Mouse (Mus musculus) testis, adult 2 months (tissue): ENCODE results near the gene Akap9. TPM values are rescaled to one million over a fixed set of nuclear protein-coding genes. Genes with fewer than 3 reads are reported as not detected.
"Not testable (repeated sequence)": the region's sequence is repeated elsewhere in the genome, so short reads cannot be mapped to it uniquely, and the experiment has no call there.

ENCODE experiments used
- H3K27ac ChIP-seq: fragments of 200-500 bp; 2 replicates; pipeline ENCODE4 v1.5.1; 2012; ENCODE audit warnings: low read depth, low read length; ENCODE audit not compliant: control insufficient read depth, insufficient read depth
- H3K27me3 ChIP-seq: fragments of 200-500 bp; 2 replicates; pipeline ENCODE4 v1.6.1; 2012; ENCODE audit warnings: mild to moderate bottlenecking, low read length, moderate library complexity; ENCODE audit not compliant: control insufficient read depth, insufficient read depth
- H3K36me3 ChIP-seq: fragments of 200-500 bp; 2 replicates; pipeline ENCODE4 v1.6.1; 2012; ENCODE audit warnings: mild to moderate bottlenecking, low read length; ENCODE audit not compliant: control insufficient read depth, insufficient read depth
- H3K4me1 ChIP-seq: fragments of 200-500 bp; 2 replicates; pipeline ENCODE4 v1.6.1; 2012; ENCODE audit warnings: low read length; ENCODE audit not compliant: control insufficient read depth, insufficient read depth
- H3K4me3 ChIP-seq: fragments of 200-500 bp; 2 replicates; pipeline ENCODE4 v1.5.1; 2012; ENCODE audit warnings: low read depth, mild to moderate bottlenecking, low read length, moderate library complexity, mixed read lengths; ENCODE audit not compliant: control insufficient read depth
- CTCF ChIP-seq: fragments of 200-500 bp; IDR thresholded peaks from 2 replicates; pipeline ENCODE4 v1.5.1; 2012; ENCODE audit warnings: low read depth, mild to moderate bottlenecking, inconsistent platforms, low read length, moderate library complexity; ENCODE audit not compliant: control insufficient read depth, insufficient read depth, insufficient replicate concordance
- POLR2A ChIP-seq: fragments of 200-500 bp; IDR thresholded peaks from 2 replicates; pipeline ENCODE4 v1.6.1; 2012; ENCODE audit warnings: low read depth, mild to moderate bottlenecking, inconsistent platforms, low read length, moderate library complexity; ENCODE audit not compliant: control insufficient read depth
- polyA plus RNA-seq: library from polyadenylated mRNA; depleted of rRNA; stranded (reverse); fragments of >200 nt; gene quantifications from 2 replicates; pipeline ENCODE4 v1.2.3, GENCODE M21; 2012

The Akap9 gene
- polyA plus RNA-seq, 1 experiment: 11.5 TPM

DNA sequence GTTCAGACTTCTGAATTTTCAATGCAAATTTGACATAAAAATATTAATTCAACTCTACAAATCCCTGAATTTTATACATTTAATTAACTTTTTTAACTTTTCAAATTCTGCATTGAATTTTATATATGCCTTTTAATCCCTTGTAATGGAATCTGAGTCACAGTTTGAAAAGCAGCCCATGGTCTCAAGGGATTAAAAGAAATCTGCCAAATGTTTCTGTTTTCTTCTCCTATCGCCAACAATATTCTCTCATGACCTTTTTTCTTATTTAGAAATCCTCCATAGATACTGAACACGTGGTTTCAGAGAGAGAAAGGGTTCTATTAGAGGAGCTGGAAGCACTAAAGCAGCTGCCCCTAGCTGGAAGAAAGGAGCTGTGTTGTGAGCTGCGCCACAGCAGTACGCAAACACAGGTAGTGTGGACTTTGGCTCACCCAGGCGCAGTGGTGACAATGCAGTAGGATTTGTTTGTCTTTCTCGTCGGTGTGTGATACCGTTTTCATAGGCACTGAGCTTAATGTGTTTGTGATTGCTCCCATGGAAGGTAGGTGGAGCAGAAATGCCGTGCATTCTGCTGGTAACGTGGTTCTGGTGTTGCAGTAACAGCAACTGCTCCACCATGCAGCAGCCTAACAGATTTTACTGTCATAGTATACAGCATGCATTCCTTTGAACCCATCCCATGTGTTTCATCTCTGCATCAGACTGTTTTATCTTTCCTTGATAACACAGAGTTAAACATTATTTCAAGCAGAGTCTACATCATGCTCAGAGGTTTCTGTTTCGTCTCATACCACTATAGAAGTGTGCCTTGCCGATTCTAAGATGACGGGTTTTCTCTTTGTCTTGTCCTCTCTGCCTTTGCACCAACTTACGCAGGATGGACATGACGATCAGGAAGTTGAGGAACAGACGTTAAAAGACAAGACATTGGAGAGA, 76.9 kb downstream of the Akap9 start:
- H3K36me3 ChIP-seq: no peaks in the 10 kb centered on the region; the same call in 1 of the 2 replicates
- H3K4me3 ChIP-seq: no peak overlapping the region
- H3K27ac ChIP-seq: no peak overlapping the region
- TF ChIP-seq POLR2A (no peak), CTCF (no peak)
- no peaks in the 10 kb centered on the region for H3K4me1 ChIP-seq
- H3K27me3 ChIP-seq: no peaks in the 10 kb centered on the region

DNA sequence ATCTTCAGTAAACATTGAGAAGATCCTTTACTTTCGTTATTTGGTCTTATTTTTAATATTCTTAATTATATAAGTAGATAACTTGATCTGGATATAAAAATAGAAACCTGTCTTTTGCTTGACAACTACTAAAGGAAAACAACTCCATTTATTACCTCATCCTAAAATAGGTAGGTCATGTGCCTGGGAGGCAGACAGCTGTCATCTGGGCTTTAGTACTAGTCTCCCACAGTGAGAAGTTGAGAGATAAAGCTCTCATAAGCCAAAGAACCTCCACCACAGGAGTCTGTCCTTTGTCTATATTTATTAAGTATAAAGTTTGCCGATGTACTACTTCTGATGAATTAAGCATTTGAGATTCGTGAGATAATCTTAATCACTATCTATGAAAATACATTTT, 78.8 kb downstream of the Akap9 start:
- TF ChIP-seq CTCF: no peak
- no peak for TF ChIP-seq POLR2A
- Histone ChIP-seq H3K27me3 (no peaks in the 10 kb centered on the region), H3K36me3 (no peaks in the 10 kb centered on the region; the same call in 1 of the 2 replicates), H3K27ac (no peak overlapping the region), H3K4me1 (no peaks in the 10 kb centered on the region), H3K4me3 (no peak overlapping the region)

DNA sequence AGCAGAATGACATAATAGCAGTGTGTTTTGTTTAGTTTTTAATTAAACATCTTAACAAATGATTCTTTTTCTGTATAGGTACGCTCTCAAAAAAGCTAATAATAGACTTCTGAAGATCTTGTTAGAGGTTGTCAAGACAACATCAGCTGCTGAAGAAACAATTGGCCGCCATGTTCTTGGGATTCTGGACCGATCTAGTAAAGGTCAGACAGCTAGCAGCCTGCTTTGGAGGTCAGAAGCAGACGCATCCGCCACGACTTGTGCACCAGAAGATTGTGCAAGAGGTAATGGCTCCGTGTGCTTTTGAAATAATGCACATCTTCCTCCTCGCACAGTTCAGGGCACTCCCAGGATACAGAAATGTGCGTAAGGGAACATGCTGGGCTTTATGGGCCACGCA, 80.4 kb downstream of the Akap9 start:
- Histone ChIP-seq H3K4me3 (no peak overlapping the region), H3K36me3 (no peaks in the 10 kb centered on the region; the same call in 1 of the 2 replicates), H3K27ac (no peak overlapping the region), H3K27me3 (no peaks in the 10 kb centered on the region), H3K4me1 (no peaks in the 10 kb centered on the region)
- TF ChIP-seq POLR2A (no peak), CTCF (no peak)

DNA sequence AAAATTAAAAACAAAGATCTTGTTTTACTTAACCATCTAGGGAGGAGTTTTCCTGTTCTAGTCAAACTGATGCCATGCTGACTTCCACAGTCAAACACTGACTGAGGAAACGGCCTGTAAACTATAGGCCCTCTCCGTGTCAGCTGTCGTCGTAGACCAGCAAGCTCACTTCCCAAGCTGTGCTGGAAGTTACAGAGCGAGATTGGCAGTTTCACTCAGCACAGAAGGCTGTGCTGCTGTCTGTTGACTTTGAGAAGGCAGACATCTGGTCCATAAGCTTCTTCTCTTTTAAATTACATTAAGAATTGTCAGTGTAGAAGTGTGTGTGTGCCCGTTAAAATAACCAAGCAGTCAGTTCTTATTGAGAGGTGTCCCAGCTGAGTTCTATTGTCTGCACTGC, 81.7 kb downstream of the Akap9 start:
- no peak overlapping the region for H3K4me3 ChIP-seq
- TF ChIP-seq POLR2A (no peak), CTCF (no peak)
- no peaks in the 10 kb centered on the region for H3K4me1 ChIP-seq
- H3K36me3 ChIP-seq: no peaks in the 10 kb centered on the region; the same call in 1 of the 2 replicates
- no peak overlapping the region for H3K27ac ChIP-seq
- no peaks in the 10 kb centered on the region for H3K27me3 ChIP-seq

DNA sequence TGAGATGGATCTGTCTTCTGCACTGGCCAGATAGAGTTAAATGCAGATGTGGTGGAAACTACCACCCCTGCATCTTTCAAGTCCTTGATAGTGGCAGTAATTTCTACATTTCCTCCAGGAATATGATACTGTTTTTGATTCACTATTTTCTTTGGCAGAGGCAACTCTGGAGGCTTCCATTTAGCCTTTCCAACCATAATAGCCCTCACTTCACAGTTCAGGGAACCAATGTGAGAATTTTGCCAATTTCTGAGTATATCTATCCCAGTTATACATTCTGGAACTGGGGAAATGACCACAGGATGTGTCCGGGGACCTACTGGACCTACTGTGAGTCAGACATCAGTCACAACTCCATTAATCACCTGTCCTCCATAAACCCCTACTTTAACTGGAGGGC, 89.8 kb downstream of the Akap9 start:
- H3K36me3 ChIP-seq, H3K27ac ChIP-seq, H3K27me3 ChIP-seq, H3K4me1 ChIP-seq, H3K4me3 ChIP-seq: not testable (repeated sequence)

DNA sequence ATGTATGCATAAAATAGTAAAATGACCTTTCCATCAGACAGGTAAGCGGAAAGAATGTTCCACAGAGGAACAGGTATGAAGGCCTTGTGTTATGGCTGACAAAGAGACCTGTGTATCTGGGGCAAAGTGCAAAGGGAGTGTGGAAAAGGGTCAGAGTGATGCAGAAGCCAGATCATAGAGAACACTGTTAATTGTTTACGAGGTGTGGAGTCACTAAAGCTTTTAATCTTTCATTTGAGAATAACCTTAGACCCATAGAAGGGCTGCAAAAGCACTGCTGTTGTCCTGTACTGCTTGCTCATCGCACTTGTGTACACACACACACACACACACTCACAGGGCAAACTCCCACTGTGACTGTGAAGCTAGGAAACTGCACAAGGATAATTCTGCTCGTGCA, 91.5 kb downstream of the Akap9 start:
- Histone ChIP-seq H3K36me3 (no peaks in the 10 kb centered on the region), H3K4me3 (no peak overlapping the region), H3K27me3 (no peaks in the 10 kb centered on the region), H3K4me1 (no peaks in the 10 kb centered on the region; the same call in 1 of the 2 replicates), H3K27ac (no peak overlapping the region)
- TF ChIP-seq POLR2A (no peak), CTCF (no peak)

DNA sequence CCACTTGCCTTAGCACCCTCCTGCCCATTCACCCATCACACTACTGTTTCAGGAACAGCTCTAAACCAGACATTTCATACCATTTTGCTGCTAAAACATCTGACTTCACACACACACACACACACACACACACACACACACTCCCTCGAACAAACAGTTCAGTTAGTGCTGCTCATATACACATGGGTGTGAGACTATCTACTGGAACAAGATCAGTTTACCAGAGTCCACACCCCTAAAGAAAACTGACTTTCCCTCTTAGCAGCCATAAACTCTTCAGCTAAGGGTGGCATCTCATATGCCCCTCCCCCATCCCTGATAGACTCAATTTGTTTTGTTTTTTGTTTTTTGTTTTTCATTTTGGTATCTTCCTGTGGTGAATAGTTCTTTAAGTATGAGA, 92.2 kb downstream of the Akap9 start:
- Histone ChIP-seq H3K27ac (no peak overlapping the region), H3K4me1 (no peaks in the 10 kb centered on the region; the same call in 1 of the 2 replicates), H3K36me3 (no peaks in the 10 kb centered on the region), H3K27me3 (no peaks in the 10 kb centered on the region), H3K4me3 (no peak overlapping the region)
- no peak for TF ChIP-seq POLR2A
- TF ChIP-seq CTCF: no peak
